Mouse (Mus musculus) CD4-positive, CD25-positive, alpha-beta regulatory T cell, adult 2 months (primary cell): ENCODE measurements at regions not wholly inside any gene's neighbourhood (a gene's known extent, or its start where the extent isn't known, plus 50 kb on each side); places are given as distances from the start of the nearest gene placed in this dataset.
A peak's percentile ranks its signal among the peaks of the same experiment; 100 is the strongest.

Experiments
- DNase-seq: peaks from one replicate; pipeline ENCODE4 v3.0.0-alpha.2; 2012; ENCODE audit warnings: low read depth, low spot score

DNA sequence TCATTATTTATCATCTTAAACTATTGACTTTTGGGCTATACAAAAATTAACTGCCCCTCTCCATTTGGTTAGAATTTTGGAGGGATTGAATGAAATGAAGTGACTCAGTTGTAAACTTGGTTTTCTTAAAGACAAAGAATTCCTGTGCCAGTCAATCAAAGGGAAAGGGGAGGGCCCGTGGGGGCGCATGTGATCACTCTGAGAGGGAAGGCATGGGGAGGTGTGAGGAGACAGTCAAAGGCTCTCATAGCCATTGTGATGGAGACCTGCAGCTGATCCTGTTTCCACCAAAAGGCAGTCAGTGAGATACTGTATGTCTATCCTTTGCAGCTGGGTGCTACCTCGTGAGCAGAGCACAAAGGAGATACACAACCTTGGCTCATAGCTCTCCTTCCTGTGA lies 156.6 kb upstream of the Slc24a2 start:
- DNase-seq = no peak

DNA sequence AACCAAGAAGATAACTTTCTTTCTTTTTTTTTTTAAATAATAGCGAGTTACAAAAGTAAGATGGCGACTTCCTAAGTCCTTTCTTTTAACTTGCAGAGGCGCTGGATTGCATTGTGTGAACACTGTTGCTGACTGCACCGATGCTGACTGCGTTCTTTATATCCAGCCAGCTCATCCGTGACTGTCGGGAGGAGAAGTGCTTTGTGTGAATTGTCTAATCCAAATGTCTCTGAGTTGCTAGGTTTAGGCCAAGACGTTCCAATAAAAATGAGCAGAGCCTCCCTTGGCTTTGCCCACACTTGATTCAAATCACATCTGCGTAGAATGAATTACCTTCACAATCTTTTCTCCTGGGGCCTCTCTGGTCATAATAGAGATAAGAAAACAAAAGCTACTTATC lies 156.0 kb upstream of the Slc24a2 start:
- DNase-seq = no peak

DNA sequence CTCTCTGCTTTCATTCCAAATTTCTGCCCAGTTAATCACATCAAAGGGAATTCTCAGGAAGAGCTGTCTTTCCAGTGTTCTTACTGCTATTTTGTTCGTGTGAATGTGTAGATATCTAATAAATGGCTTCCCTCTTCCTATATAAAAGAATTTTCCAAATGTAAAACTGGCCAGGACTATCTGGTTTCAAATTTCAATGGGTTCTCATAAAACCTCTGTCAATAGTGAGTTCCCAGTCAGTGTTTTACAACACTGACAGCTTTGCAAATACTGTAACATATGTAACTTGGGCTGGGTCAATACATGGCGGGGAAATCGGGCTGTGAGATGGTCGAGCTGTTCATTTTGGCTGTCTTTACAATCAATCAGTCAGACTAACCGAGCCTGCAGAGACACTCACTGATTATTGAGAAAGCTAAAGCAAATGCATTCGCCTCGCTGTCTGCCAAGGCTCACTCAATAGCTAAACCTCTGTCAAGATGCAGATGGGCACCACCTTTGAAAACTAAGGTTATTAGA lies 155.0 kb upstream of the Slc24a2 start:
- DNase-seq = no peak

DNA sequence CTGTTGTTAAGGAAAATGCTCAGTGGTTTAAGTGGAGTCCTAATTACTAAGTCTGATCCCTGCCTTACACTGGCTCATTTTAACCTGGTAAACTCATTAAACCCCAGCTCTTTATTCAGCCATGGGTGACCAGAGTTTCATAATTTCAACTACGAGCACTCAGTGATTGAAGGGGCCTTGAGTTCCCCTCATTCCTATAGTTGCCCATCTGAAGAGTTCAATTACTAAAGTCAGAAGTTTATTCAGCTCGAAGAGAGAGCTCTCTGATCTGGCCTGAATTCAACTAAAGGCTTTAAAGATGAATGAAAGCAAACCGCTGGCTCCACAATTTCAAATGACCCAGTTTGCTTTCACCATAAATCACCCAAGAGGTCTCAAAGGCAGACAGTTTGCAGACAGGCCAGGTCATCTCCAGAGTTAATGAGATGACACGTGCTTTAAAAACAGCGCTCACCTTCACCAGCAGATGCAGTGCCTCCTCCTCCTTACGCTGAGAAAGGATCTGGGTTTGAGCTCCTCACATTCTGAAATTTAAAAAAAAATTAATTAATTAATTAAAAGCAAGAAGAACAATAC lies 154.3 kb upstream of the Slc24a2 start:
- DNase-seq = no peak

DNA sequence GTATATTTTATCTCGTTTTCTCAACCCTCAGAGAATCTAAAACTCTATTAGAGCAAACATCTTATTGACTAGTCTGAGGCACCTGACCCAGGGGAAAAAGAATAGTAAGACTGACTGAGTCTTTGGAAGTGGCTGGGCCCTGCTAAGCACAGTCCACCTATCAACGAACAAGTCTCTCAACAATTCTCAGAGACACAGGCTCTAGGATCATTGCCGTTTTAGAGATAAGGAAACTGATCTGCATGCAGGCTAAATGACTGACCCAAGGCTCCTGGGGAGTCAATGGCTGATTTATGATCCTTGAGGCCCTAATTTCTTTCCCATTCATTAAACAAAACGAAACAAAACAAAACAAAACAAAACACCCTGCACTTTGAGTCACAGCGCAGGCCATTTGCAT lies 150.4 kb upstream of the Slc24a2 start:
- DNase-seq = no peak

DNA sequence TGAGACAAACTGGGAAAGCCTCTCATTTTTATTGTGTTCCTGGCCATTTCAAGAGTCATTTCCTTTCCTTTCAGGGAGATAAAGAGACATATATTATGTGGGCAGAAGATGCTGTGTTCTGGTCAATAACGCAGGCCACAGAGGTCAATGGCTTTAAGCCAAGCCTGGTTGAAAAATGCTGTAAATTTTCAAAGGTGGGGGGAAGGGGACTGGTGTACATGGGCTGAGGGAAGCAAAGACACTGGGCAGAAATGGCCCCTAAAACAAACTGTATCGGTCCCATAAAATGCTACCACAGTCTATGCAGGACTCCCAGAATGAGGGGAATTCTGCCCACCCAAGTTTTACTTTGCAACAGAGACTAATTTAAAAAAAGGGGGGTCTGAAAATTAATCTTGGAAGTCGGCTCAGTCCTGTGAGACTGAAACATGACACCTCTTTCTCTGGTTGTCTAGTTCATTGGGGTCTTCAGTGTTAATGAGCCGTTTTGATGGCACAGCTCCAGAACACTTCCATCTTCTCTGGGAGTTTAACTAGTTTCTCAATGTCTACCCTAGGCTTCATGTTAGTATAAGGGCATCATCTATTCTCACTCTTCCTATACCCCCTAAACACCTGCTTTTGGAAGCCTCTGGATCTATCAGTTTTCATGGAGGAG lies 149.4 kb upstream of the Slc24a2 start:
- no peak for DNase-seq

DNA sequence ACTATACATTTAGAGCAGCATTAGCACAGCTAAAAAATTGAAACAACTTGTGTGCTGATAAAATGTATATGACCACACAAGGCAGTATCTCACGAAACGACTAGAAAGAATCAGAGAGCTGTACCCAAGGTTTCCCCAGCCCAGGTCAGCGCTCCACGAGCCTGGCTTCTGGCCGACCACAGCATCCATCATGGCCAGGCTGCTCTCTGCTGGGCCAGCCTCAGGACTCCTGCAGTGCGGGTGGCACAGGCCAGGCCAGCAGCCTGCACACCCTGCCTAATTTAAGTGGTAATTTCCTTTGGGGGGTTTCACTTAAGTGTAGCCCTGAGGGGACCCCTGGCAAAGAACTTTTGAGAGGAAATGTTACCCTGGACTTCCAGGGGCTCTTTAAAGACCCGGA lies 141.7 kb upstream of the Slc24a2 start:
- no peak for DNase-seq

DNA sequence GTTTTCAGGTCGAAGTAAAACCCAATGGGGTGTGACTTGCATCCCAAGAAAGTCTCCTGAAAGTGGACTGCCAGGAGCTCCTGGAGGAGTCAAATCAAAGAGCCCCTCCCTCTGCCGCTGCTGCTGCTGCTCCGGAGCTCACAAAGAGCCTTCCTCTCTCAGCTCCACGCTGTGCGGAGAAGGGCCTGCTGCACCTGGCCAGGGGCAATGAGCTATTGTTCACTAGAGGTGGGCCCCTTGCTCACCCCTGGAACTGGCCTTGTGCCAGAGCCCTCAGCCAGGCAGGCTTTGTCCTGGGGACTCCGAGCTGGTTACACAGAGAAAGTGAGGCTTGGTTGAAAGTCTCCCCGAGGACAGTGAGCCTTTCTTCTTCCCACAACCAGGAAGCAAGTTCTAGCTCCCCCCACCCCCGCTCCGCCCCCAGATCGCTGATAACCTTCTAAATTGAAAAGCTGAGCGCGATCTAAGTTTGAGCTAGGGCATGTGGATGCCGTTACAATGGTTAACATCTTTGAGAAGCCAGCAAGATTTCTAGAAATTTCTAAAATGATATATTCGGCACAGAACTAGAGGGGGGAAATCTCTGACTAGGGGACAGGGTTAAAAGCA lies 139.5 kb upstream of the Slc24a2 start:
- peak; percentile 22 for DNase-seq

DNA sequence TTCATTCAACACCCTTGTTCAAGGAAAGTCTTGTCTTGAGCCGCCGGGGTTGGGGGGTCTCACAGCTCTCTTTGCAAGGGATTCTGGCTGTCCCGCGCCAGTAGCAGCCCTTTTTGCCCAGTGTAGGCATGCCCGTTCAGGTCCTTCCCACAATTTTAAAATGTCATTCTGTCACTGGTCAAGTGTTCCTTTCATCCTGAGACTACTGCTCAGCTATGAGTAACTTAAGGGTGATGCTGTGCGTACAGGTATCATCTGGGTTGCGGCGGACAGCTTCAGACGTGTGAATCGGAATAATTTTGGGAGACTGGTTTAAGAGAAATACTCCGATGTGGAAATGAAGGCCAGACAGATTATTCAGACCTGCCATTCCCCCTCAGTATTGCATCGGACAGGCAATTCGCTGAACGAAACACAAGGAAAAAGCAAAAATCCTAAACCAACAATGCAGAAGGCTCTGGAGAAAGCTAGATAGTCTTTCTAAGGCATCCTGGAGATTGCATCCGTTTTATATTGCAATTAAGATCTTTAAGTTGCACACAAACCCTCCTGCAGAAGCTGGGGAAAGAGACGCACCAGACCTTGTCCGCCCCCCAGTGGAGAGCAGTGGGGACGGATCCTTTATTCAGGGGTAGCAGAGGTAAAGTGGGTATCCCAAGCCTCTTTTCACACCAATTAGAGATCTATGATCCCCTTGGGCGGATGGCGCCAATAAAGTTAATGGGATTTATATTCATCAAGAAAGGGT lies 138.3 kb upstream of the Slc24a2 start:
- DNase-seq = peak; percentile 59

DNA sequence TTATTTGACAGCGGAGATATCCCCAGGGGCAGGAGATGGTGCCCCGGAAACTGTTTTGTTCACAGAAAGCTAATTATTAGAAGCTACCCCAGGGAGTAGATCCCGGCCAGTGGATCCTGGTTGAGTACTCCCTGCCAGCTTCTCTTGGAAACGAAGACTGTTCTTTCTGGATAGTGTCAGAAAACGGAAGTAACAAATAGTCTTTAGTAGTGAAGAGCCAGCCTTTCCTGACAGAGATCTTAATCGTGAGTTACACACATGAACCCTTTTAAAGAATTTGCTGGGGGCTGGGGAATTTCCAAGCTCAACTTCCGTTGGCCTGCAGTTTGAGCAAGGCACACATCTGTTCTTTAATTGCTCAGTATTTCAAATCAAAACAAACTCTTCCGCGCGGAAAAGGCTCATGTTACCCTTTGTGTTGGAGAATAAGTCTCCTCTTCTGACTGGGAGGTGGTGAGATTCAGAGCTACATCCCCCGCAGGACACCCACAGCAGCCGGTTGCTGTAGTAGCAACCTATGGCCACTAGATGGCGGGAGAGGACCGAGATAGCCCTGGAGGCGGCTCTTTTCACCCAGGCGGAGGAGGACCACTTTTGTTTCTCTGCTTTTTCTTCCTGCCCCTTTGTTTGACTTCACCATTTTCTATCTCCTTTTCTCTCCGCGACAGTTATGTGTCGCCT lies 137.6 kb upstream of the Slc24a2 start:
- DNase-seq = peak; percentile 81

DNA sequence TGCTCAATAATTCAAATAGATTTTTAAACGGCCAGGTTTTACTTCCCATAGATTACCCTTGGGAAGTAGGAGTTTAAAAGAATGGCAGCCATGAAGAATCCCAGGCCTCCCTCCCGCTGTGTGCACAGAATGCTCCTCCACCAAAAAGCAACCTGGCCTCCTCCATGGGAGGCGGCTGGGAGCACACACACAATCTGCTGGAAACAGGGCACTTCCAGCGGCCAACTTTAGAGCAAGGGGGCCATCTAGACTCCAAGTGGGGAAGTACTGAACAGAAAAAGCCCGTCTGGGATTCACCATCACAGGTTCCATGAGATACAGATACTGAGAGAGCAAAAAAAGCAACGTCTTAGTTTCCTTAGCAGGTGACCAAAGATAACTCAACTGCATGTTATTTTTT lies 131.9 kb upstream of the Slc24a2 start:
- no peak for DNase-seq

DNA sequence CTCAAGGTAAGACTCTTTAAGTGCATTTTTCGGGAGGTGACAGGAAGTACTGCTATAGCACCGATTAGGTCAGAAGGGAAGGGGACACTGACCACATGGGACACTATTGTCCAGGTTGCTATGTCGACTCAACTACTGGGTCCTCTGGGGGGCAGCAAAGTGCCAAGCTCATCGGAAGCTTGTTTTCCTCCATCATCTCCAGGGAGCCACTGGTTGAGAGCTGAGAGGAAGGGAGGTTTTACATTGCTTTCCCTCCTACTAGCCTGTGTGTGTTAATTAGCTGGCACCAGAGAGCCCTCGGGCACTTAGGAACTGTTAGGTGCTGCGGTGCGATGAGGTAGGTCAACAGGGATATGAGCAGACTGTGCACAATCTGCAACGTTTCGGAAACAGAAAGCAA lies 129.2 kb upstream of the Slc24a2 start:
- peak; percentile 5 for DNase-seq

DNA sequence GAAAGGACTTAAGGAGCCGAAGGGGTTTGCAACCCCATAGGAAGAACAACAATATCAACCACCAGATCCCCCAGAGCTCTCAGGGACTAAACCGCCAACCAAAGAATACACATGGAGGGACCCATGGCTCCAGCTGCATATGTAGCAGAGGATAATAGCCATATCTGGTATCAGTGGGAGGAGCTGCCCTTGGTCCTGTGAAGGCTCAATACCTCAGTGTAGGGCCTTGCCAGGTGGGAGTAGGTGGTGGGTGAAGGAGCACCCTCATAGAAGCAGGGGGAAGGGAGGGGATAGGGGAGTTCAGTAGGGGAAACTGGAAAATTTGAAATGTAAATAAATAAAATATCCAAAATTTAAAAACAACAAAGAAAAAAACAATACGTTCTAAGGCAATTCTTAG lies 128.7 kb upstream of the Slc24a2 start:
- DNase-seq = no peak

DNA sequence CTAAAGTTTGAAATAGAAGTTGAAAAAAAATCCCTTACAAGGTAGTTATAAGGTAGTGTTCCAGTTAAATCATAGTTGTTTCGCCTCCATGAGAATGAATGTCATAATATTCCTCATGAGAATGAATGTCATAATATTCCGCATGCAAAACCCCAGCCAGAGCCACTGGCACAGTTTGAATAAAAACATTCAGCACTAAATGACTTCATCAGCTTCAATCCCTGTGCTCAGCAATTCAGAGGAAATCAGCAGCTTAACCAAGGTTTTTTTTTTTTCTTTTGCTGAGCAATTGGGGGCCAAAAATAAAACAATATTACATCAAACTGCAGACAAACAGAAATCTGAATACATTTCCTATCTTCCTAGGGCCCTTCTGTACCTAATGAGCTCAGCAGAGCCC lies 102.7 kb upstream of the Slc24a2 start:
- DNase-seq = no peak

DNA sequence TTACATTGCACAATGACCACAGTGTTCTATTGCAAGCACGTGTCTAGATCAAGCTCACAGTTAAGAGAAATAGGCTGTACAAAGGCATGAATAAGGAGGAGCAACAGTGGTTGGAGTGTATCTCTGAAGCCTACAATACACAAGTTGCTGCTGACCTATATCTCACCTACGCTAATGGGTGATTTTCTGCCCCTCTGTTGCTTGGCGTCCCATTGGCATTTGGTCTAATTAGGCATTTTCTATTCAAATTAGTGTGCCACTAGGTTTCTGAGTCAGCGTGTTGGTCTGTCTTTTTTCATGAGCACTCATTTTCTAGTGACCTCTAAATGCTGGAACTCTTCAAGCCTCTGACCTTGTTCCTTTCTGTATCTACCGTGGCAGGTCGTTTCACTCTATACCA lies 98.9 kb upstream of the Slc24a2 start:
- no peak for DNase-seq

DNA sequence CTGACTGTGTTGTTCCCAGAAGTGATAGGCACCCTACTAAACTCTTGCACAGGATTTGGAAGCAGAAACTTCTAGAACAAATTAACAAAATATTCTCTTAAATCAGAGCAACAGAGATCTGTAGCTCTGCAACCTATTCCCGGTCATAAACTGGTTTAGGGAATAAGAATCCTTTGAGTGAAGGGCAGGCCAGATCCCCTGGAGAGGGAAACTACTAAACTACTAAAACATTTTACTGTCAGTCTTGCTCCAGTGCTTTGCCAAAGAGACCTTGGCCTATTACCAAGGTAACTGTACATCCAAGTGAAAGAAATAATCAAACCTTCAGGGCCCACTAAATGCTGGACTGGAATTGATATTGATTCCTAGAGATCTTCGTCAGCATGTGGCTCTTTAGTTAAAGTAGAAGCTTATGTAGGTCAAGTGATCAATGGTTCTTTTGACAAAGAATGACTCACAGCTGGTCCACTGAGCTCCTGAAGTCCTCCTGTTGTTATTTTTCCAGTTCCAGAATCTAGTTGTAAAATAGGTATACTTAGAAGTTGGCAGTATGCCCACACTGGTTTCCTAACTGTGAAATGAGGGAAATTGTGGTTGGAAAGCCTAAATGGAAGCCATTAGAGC lies 91.6 kb upstream of the Slc24a2 start:
- no peak for DNase-seq

DNA sequence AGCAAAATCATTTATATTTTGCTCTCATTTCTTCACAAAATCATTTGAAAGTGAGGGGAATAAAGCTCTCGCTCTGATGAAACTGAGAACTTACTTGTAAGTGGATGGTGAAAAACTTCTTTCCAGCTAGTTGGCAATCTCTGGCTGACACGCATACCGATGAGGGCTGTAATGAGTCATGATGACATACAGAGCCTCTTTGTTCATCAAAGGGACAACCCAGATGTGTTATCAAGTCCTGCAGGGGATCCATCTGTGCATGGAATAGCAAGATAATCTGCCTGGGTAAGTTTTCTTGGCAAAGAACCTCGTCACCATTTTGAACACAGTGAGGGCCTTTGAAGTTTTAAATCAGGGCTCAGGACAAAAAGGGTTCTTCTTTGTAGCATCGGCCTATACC lies 67.9 kb upstream of the Slc24a2 start:
- no peak for DNase-seq

DNA sequence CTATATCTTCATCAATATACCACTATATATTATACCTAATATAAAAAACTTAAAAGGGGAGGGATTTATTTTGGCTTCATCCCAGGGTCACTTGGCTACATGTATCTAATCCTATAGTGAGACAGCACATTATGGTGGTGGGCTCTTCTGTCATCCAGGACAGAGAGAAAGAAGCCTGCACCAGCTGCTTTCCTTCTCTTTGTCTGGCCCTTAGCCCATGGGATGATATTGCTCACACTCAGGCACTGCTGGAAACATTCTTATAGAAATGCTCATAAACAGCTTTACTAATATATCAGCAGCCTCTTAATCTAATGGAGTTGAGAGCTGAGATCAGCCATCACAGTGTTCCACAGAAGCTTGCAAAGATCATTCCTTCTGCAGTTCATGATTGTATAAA lies 64.3 kb upstream of the Slc24a2 start:
- DNase-seq = no peak
